12 mouse cellular contexts compared by ENCODE assay signal in the genomic region with DNA sequence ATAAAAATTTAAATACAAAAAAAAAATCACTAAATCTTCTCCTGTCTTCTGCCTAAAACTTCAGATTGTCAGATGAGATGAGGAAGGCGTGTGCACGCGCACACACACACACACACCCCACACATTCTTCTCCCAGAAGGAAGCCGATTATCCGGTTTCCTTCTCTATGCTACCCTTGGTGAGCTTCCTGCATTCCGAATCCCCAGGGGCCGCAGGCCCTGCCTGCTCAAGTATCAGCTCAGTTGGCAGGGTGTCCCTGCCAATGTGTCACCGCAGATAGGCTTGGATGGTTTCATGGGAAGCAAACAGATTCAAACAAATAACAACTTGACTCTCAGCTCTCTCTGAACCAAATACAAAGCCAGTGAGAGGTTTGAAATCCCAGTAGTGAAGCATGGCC.
DNase-seq lines count a peak whose midpoint lies in the region; ATAC-seq and TF ChIP-seq lines count a peak whose summit lies in the region.
"Had no signal": no experiment of that assay in that cellular context is flagged by ENCODE, and none has a peak within 500 bp of the region (broad histone marks: within the 10 kb centered on the region; RNA-seq: fewer than 3 reads in every experiment).

No protein-coding gene starts in this region.

- no peak overlapping the region for H3K4me2 ChIP-seq in heart, embryonic 12.5 days
- no peak overlapping the region for H3K4me2 ChIP-seq in limb, embryonic 14.5 days (replicated peaks; ENCODE audit: low read depth, low read length, severe bottlenecking)
- H3K4me2 ChIP-seq in embryonic facial prominence, embryonic 15.5 days (replicated peaks) = no peak overlapping the region
- H3K4me2 ChIP-seq: hindbrain, embryonic 15.5 days; limb, embryonic 15.5 days; stomach, embryonic 15.5 days had no signal

- ATAC-seq in heart, embryonic 12.5 days (ENCODE audit: insufficient number of reproducible peaks, low FRiP score) = no peak
- no peak for ATAC-seq in limb, embryonic 14.5 days (ENCODE audit: low FRiP score, low read depth)
- ATAC-seq in embryonic facial prominence, embryonic 15.5 days (ENCODE audit: insufficient number of reproducible peaks, low FRiP score, low TSS enrichment, low read depth) = peak; percentile 60

- no peaks in the 10 kb centered on the region for H3K27me3 ChIP-seq in heart, embryonic 12.5 days (replicated peaks)
- H3K27me3 ChIP-seq in limb, embryonic 14.5 days (ENCODE audit: control insufficient read depth, insufficient read depth, low read length) = no peaks in the 10 kb centered on the region
- H3K27me3 ChIP-seq in limb, embryonic 10.5 days (ENCODE audit: low read depth, poor library complexity, severe bottlenecking) = no peaks in the 10 kb centered on the region
- H3K27me3 ChIP-seq in embryonic facial prominence, embryonic 15.5 days = no peaks in the 10 kb centered on the region
- H3K27me3 ChIP-seq: hindbrain, embryonic 15.5 days; limb, embryonic 15.5 days; stomach, embryonic 15.5 days had no signal

- H3K4me1 ChIP-seq in heart, embryonic 12.5 days (replicated peaks) = peaks cover 5% of the 10 kb centered on the region
- H3K4me1 ChIP-seq in limb, embryonic 14.5 days (ENCODE audit: control insufficient read depth, insufficient read depth, low read length) = no peaks in the 10 kb centered on the region
- H3K4me1 ChIP-seq in limb, embryonic 10.5 days = no peaks in the 10 kb centered on the region
- 0 out of 2 replicates have a peak, but pooled peaks cover 3% of the 10 kb centered on the region for H3K4me1 ChIP-seq in embryonic facial prominence, embryonic 15.5 days
- H3K4me1 ChIP-seq: limb, embryonic 15.5 days; stomach, embryonic 15.5 days had no signal

- H3K9ac ChIP-seq in heart, embryonic 12.5 days = no peak overlapping the region
- no peak overlapping the region for H3K9ac ChIP-seq in limb, embryonic 14.5 days (ENCODE audit: low read depth, low read length, severe bottlenecking)
- no peak overlapping the region for H3K9ac ChIP-seq in embryonic facial prominence, embryonic 15.5 days
- H3K9ac ChIP-seq: hindbrain, embryonic 15.5 days; limb, embryonic 15.5 days; stomach, embryonic 15.5 days had no signal

- no peaks in the 10 kb centered on the region for H3K36me3 ChIP-seq in heart, embryonic 12.5 days
- H3K36me3 ChIP-seq in limb, embryonic 14.5 days (ENCODE audit: control insufficient read depth, insufficient read depth, low read length) = no peaks in the 10 kb centered on the region
- H3K36me3 ChIP-seq in limb, embryonic 10.5 days = no peaks in the 10 kb centered on the region
- H3K36me3 ChIP-seq in embryonic facial prominence, embryonic 15.5 days = no peaks in the 10 kb centered on the region
- H3K36me3 ChIP-seq: hindbrain, embryonic 15.5 days; limb, embryonic 15.5 days; stomach, embryonic 15.5 days had no signal

- DNase-seq in heart, adult 11 months = peak; percentile 95
- peak; percentile 23 for DNase-seq in limb, embryonic 14.5 days (ENCODE audit: low spot score)
- DNase-seq in limb, embryonic 10.5 days (ENCODE audit: low spot score) = no peak
- DNase-seq in heart, postnatal 4 days = peak; percentile 39
- DNase-seq in testis, postnatal 14 days (ENCODE audit: low spot score) = no peak
- DNase-seq in urinary bladder, postnatal 36 days (ENCODE audit: low spot score in 2 of 2) = no peak
- DNase-seq: cerebellum, postnatal 36 days had no signal

- H3K9me3 ChIP-seq in heart, embryonic 12.5 days (replicated peaks) = no peaks in the 10 kb centered on the region
- H3K9me3 ChIP-seq in limb, embryonic 14.5 days (ENCODE audit: control insufficient read depth, low read length) = no peaks in the 10 kb centered on the region
- H3K9me3 ChIP-seq in limb, embryonic 10.5 days (replicated peaks) = no peaks in the 10 kb centered on the region
- H3K9me3 ChIP-seq in embryonic facial prominence, embryonic 15.5 days (replicated peaks) = no peaks in the 10 kb centered on the region
- H3K9me3 ChIP-seq: hindbrain, embryonic 15.5 days; limb, embryonic 15.5 days; stomach, embryonic 15.5 days had no signal

- TF ChIP-seq POLR2A in limb, embryonic 14.5 days (IDR thresholded peaks at IDR 0.05; ENCODE audit: borderline replicate concordance, extremely low read depth, insufficient read depth, insufficient read length) = no peak

- H3K4me3 ChIP-seq in heart, embryonic 12.5 days = no peak overlapping the region
- H3K4me3 ChIP-seq in limb, embryonic 14.5 days (replicated peaks; ENCODE audit: low read length) = no peak overlapping the region
- no peak overlapping the region for H3K4me3 ChIP-seq in limb, embryonic 10.5 days
- H3K4me3 ChIP-seq in embryonic facial prominence, embryonic 15.5 days (replicated peaks) = no peak overlapping the region
- H3K4me3 ChIP-seq: hindbrain, embryonic 15.5 days; limb, embryonic 15.5 days; stomach, embryonic 15.5 days had no signal

- no peak overlapping the region for H3K27ac ChIP-seq in heart, embryonic 12.5 days (ENCODE audit: poor library complexity, severe bottlenecking)
- no peak overlapping the region for H3K27ac ChIP-seq in limb, embryonic 14.5 days (replicated peaks; ENCODE audit: low read depth, low read length)
- H3K27ac ChIP-seq in limb, embryonic 10.5 days = no peak overlapping the region
- no peak overlapping the region for H3K27ac ChIP-seq in embryonic facial prominence, embryonic 15.5 days (replicated peaks)
- H3K27ac ChIP-seq: hindbrain, embryonic 15.5 days; limb, embryonic 15.5 days; stomach, embryonic 15.5 days had no signal

- WGBS in heart, embryonic 12.5 days = 15% methylated on average over 8 of the region's 8 CpGs
- WGBS in limb, embryonic 14.5 days = 33% methylated on average over 8 of the region's 8 CpGs
- 47% methylated on average over 8 of the region's 8 CpGs for whole genome bisulfite sequencing in limb, embryonic 10.5 days
- WGBS in embryonic facial prominence, embryonic 15.5 days = 23% methylated on average over 8 of the region's 8 CpGs

Comparison
In these comparisons a context has a peak if more than half of its experiments do, and no peak if none do; other contexts are left out.
1. DNase-seq: peak in heart, adult 11 months (single experiment), limb, embryonic 14.5 days (single experiment) and heart, postnatal 4 days (single experiment); none in limb, embryonic 10.5 days (single experiment), testis, postnatal 14 days (single experiment) and urinary bladder, postnatal 36 days (0 of 2).